Mouse (Mus musculus) testis, postnatal 14 days (tissue): ENCODE measurements at regions not wholly inside any gene's neighbourhood (a gene's known extent, or its start where the extent isn't known, plus 50 kb on each side); places are given as distances from the start of the nearest gene placed in this dataset.
A peak's percentile ranks its signal among the peaks of the same experiment; 100 is the strongest.

Source experiments
- DNase-seq: peaks from one replicate; pipeline ENCODE4 v3.0.0; 2021; ENCODE audit warnings: low spot score

DNA sequence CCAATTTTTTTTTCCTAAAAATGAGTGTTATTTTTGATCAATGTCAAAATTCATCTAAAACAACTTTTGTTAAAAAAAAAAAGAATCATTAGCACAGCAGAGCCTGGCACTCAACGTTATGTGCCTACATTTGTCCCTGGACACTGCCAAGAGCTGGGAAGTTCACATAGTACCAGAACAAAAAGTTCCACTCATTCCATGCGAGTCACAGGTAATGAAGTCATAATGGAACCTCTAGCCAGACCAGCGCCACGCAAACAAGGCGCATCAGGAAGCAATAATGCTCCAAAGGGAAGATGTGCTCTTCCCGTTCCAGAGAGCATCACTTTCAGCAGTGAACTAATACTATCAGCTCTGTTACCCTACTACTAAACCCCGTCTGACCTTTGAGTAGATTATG is 257.0 kb upstream of the 1700056E22Rik start:
- no peak for DNase-seq

DNA sequence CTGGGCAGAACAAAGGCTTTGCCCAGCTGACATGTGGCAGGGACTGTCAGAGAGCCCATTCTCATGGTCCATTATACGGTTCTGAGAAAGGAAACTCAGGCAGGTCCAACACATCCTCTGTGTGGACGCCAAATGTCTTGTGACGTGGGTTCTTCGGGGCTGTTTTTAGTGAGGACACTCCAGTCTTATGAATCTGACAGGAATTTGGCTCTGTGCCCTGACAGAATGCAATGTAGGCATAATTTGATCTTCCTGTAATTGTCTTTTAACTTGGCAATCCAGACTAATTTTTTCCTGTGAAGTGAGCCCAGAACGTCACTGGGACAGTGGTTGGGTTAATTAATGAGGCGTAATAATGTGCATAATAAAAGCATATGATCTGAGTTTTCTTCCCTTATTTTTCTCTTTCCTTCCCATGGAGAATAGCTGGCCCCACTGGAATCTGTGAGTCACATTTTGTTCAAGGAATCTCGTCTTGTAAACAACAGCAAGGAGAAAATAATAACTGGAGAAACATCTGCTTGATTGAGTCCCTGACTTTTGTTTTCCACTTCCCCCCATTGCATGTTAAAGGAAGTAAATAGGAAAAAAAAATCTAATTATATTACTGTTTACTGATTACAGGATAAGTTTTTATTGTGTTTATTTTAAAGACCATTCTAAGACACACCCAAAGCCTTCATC is 255.8 kb upstream of the 1700056E22Rik start:
- DNase-seq, result no peak

DNA sequence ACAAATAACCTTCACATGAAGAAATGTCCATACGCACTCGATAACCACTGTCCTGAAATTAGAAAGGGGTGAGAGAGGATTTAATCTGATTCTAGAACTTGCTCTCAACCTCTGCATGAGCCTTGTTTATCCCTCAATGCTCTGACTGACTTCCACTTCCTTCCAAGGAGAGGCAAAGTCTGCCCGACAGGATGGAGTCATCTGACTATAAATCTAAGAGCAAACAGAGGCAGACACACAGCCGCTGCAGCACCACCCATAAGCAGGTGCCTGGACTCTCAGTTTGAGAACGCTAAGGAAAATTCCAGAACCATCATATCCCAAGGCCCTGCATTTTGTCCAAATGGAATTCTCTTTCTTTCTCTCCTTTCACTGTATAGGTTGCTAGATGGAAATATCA is 247.7 kb upstream of the 1700056E22Rik start:
- DNase-seq, result no peak

DNA sequence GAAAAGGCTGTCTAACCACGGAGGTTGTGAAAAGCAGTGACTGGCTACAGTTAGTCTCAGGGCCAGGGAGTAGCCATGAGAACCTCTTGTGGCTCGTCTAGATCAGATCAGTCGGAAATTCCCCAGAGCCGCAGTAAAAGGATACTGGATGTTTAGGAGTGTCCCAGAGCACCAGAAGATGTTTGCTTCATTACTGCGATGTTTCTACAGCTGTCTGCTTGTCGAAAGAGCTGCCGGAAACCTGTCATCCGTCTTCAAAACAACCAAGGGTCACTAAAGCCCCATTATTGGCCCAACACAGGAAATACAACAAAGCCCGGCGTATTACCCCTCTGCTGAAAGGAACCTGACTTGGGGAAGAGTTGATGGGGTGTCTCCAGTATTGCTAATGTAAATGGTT is 245.2 kb upstream of the 1700056E22Rik start:
- no peak for DNase-seq

DNA sequence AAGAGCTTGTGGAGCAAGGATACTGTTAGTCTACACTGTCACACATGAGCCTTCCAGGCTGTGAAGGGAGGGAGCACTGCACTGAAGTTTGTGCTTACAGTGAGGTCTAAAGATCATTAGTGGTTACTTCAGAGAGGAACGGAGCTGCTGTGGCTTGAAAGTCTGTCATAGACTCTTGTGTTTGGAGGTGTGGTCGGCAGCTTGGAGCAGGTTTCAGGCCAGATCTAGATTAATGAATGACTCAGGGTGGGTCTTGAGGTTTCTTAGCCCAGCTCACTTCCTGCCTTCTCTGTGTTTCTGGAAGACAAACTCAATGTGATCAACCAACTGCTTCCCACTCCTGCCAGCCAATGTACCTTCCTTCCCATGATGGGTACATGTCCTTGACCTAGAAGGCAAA is 242.9 kb upstream of the 1700056E22Rik start:
- DNase-seq, result no peak

DNA sequence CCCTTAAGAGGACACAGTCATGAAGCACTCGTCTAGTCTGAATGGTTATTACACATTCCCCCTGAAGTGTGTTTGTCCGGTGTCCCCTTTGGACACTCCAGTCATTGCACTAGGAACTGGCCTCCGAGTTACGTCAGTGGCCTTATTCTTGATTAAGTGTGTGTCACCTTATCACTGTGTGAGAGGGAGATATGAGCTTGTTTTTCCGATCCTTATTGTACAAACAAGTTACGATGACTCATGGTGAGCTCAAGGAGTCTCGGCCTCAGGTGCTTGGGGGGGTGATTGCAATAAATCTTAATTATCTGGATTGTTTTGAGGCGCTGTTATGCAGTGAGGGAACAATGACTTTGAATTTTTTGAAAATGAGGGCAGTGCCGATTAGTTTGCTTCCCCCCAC is 241.8 kb upstream of the 1700056E22Rik start:
- DNase-seq, result no peak

DNA sequence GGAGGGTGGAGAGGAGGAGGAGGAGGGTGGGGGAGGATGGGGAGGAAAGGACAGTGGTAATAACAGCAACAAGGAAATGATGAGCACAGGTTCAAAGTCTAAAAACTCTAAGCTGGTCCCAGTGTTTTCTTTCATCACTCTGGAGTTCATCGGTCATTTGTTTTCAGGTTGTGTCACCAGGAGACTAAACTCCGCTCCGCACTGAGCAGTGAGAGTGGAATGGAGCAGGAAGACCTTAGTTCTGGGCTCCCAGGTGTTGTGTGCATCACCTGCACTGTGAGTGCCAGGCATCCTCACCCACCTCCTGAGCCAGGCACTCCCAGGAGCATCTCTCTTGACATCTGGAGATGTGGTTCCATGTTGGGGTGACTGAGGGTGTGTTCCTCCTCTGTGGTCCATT is 241.3 kb upstream of the 1700056E22Rik start:
- DNase-seq, result no peak

DNA sequence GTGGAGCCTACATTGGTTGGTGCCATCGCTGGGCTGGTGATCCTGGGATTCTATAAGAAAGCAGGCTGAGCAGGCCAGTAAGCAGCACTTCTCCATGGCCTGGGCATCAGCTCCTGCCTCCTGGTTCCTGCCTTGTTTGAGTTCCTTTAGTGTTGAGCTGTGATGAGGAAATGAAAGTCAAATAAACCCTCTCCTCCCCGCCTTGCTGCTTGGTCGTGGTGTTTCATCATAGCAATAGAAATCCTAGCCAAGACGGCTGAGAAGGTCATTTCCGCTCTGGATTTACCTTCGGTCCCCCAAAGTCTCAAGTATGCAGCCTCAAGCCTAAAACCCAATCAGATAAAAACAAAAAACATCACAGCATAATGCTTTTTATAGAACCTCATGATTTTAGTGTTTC is 240.6 kb upstream of the 1700056E22Rik start:
- DNase-seq, result no peak

DNA sequence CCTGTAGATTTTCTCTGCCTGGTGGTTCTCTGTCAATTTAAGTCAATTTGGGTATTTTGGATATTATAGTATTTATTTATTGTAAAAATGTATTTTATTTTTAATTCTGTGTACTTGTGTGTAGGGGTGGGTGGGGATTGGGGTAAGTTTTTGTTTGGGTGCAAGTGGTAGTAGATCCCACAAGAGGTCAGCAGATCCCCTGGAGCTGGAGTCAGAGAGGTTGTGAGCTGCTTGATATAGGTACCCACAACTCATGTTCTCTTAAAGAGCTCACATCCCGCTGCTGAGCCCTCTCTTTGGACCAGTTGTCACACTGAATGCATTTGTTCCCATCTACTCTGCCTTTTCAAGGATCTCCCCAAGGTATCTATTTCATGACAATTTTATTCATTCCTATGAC is 239.6 kb upstream of the 1700056E22Rik start:
- no peak for DNase-seq

DNA sequence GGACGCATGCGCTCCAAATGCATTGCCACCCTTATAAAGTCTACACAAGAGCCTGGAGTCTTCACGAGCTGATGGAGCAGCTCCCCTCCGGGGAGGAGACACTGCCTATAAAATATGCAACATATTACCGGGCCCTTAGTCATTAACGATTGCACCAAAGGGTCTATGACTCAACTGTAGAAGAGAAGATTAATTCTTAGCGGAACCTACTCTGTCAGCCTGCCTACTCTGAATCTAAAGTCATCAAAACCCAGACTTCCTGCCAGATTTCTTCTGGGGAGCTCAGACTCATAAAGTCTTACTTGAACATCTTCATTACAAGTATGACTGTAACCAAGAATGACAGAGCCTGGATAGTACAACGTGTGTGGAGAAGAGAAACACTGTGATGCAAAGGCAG is 237.2 kb upstream of the 1700056E22Rik start:
- no peak for DNase-seq

DNA sequence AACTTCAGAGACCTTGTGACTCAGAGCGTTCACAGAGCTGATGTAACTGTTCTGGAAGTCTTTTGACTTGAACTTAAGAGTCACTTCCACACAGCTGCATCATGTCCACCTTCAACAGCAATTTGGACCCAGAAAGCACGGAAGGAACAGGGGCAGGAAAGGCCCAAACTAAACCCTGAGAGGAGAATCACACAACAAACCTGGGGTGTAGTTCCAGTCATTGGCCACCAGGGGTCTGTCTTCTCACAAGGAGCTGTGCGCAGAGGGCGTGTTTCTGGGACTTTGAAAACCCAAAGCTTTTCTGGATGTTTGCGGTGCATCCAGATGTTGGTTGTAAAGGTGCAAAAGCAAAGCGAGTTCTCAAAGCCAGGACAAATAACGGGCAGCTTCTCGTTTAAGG is 231.9 kb upstream of the 1700056E22Rik start:
- DNase-seq, result peak; percentile 50

DNA sequence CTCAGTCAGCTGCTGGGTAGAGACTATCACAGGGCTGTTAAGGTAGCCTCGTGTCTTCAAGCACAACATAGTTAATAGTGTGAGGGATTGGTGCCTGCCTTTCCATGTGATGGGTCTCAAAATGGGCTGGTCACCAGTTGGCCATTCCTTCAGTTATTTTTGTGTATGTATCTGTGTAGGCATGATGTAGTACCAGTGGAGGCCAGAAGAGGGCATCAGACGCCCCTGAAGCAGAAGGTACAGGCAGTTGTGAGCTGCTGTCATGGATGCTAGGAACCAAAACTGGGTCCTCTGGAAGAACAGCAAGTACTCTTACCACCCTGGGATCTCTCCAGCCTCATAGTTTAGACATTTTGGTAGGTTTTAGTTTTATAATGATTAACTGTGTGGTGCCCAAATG is 228.9 kb upstream of the 1700056E22Rik start:
- peak; percentile 14 for DNase-seq

DNA sequence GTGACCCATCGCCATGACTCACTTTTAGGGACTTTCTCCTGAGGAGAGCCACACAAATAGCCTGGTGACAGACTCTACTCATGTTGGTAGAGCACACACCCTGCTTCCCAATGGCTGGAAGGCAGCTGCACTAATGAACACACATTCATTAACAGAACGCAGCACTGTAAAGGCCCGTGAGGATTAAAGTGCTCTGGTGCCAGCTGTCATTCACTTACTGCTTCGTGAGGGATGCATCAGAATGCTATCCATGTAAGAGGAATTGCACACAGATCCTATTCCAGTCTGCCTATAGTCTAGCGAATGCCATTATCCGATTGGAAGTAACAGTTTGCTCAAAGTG is 227.3 kb upstream of the 1700056E22Rik start:
- DNase-seq, result no peak

DNA sequence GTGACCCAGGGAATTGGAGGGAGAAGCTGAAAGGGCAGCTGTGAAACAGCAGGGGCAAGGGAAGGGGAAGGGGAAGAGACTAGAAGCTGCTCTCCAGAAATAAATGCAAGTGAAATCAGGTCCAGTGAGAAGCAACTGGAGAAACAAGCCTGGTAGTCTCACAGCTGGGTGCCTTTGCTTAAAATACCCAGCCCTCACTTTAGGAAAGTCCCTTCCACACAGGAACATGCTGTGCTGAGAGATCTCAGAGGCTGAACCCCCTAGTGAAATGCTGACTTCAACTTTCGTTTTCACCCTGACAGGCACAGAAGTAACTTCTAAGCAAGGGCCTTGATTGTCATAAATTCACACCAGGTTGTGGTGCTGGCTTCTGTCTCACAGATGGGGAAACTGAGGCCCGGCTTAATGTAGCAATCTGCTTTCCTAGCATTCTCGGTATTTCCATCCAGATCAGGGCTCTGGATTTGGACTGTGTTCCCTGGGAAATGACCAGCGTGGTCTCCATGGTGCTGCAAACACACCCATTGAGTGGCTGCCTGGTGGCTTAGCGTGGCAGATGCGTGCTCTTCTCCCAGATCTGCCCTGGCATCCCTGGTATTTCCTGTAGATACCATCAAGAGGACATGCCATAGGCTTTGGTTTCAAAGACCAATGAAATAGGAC is 226.8 kb upstream of the 1700056E22Rik start:
- DNase-seq, result no peak

DNA sequence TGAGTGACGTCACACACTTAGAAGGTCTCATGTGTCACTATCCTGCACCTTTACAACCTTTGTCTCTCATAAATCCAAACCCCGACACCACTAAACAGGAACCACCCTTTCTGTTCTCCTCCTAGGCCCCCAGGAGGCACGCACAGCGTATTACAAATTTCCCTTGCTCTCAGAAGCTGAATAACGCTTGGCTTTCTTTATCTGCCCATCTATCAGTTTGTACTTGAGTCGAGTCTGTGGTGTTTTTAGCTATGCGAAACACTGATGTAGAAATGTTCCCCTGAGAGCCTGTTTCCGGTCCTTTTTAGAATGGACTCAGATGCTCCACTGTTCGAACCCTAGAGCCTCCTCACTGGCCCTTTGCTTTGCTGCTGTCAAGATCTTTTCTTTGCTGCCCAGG is 225.8 kb upstream of the 1700056E22Rik start:
- DNase-seq, result no peak

DNA sequence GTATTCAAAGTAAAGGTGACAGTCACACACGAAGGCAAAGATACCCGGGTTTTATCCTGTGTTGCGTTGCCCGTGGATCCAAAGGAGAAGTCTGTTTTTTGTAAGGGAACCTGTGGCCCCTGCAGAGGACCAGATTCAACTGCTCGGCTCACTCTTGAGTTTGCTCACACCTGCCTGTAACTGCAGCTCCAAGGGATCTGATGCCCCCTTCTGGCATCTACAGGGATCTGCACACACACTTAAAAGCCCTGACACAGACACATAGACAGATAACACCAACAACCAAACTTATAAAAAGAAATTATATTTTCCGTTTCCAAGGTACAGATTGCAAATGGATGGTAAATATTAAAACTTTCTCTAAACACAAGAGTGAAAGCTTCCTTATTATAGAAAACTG is 223.3 kb upstream of the 1700056E22Rik start:
- no peak for DNase-seq

DNA sequence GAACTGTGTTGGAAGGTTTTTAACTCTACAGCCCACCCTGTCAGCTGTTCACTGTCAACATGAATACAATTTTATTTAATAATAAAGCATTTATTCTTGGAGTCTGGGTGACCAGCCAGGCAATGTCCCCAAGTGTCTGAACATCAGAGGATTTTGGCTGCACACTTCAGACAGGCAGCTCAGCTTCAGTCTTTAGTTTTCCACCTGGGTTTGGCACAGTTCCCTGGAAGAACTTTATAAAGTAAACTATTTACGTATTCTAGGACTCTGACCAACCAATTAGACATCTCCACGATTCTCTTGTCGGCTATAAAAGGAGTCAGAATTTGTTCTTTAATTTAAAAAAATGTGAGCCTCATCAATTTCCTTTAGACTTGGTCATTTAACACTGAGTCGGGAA is 220.8 kb upstream of the 1700056E22Rik start:
- DNase-seq, result no peak

DNA sequence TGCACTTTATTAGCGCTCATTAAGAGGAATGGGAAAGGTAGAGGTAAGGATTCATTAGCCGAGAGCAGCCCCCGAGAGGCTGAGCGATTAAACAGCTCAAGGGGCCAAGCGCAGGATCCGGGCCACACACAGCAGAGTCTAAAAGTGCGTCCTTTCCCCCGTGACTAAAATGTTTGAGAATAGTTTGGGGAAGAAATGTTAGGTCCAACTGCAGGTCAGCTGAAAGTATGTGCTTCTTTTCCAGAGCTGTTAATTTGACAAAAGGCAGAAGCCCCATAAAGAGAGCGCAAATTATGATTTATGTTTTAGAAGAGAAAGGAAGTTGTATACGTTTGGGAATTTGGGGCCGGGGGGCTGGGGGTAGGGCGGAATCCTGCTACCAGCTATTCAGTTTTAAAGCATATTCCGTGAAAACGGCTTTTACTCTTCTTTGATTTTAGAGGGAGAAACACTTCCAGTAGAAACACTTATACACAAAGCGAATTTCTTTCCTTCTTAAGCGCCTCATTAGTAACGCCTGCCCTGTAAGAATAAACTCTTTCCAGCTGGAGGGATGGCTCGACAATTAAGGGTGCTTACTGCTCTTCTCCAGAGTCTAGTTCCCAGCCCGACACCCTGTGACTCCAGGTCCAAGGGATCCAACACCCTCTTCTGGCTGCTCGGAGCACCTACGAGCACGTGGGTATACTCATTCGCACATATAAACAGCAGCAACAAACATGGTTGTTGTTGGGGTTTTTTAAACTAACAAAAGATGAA is 210.8 kb upstream of the 1700056E22Rik start:
- DNase-seq, result no peak

DNA sequence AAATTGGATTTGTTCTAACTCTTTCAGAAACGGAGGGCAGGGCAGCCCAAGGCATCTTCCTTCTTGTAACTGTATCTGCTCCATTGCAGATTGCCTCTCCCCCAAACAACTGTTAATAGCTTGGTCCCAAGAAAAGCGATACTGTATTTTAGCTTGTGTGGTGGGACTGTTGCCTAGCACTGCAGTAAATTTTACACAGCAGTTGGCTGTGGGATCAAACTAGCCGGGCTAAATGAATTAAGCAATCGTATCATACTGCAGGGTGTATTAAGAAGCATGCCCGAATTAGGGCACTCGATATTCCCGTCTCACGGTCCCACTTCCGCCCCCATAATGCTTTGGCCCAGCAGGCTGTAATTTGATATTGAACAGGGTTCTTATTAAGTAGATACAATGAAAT is 210.2 kb upstream of the 1700056E22Rik start:
- DNase-seq, result no peak

DNA sequence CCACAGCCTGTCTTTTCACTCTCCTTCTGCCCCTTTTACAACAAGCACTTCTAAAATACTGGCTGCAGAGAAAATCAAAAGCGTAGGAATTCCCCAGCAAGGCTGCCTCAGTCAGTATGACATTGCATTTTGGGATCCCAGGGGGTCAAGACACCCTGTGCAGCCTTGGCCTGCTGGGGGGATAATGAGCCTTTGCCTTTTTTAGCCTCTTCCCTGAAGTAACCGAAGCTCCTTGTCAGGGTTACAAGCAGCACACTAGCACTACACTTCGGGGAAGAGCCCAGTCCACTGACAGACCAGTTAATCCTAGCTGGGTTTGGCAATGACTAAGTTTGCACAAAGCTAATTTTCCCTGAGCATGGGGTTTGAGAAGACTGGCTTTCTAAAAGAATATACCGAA is 207.7 kb upstream of the 1700056E22Rik start:
- DNase-seq, result no peak

DNA sequence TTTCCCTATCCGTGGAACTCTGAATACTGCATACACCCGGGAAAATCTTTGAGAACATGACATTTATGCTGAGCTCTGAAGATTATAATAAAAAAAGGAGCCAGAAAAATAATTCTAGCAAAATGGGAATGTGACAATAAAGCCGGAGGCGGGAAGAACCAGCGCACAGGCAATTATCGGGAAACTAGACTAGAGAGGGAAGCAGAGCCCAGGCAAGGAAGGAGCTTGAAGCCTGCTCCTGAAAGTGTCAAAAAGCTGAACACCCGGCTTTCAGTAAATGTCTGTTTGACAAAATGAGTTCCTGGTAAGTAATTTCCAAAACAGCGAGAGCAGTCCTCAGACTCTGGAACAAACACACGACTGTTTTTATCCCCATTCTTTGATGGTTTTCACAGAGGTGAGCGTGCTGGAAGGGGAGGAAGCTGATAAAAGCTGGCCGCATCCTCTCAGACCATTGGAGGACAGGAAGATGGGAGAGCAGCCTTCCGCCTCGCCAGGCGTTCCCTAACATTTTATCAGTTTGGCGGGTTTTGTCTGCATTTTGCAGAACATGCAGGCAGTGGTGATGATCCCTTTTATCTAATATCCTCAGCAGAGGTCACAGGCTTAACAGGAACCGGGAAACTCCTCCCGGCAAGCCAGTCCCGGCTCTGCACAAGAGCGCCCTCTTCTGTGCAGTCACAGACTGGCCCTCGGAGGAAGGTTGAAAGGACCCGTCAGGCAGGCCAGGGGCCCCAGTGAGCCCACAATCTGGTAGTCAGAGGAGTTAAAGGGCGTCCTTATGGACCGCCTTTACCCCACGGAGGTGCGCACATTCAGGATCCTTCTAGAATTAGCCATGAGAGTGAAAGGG is 201.3 kb upstream of the 1700056E22Rik start:
- DNase-seq, result peak; percentile 44

DNA sequence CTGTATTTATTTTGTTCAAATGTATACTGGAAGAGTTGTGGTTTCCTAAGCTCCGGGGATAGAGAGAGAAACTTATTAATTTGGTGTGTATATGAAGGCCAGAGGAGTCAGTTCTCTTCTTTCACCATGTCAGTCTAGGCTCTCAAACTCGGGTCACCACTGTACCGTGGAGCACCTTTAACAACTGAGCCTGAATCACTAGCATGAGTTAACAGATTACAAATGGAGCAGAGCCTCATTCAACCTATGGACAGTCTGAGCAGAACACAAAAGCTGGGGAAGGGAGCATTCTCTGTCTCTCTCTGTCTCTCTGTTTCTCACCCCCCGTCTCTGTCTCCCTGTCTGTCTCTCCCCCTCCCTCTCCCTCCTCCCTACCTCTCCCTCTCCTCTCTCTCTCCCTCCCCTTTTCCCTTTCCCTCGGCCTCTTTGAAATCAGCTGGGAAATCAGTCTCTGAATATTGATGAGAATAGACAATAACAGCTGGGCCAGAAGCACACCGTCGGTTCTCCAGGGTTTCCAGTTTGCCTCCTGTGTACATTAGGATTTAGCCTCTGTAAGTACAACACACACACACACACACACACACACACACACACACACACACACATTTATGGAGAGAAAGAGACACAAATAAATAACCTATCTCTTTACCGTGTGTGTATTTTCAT is 200.4 kb upstream of the 1700056E22Rik start:
- DNase-seq, result no peak
